In genomic region chr6:136763912-136764311, GRCm38 (mm10) we compare ENCODE assay signal across 14 mouse cellular contexts. TPM values are rescaled to one million over a fixed set of nuclear protein-coding genes. Genes with fewer than 3 reads are reported as not detected.
DNase-seq lines count a peak whose midpoint lies in the region; ATAC-seq and TF ChIP-seq lines count a peak whose summit lies in the region.
"Had no signal": no experiment of that assay in that cellular context is flagged by ENCODE, and none has a peak within 500 bp of the region (broad histone marks: within the 10 kb centered on the region; RNA-seq: fewer than 3 reads in every experiment).

No protein-coding gene starts in this region.

- H3K27ac ChIP-seq in heart, embryonic 16.5 days (ENCODE audit: low read length) = no peak overlapping the region
- peak overlapping the region; percentile 64; the same call in 1 of the 2 replicates for H3K27ac ChIP-seq in lung, embryonic 15.5 days
- H3K27ac ChIP-seq: embryonic facial prominence, embryonic 15.5 days; forebrain, embryonic 13.5 days; intestine, embryonic 15.5 days; liver, embryonic 14.5 days had no signal

- H3K4me1 ChIP-seq in heart, embryonic 16.5 days (ENCODE audit: control insufficient read depth, insufficient read depth, low read length) = peaks cover 7% of the 10 kb centered on the region
- peaks cover 21% of the 10 kb centered on the region for H3K4me1 ChIP-seq in lung, embryonic 15.5 days
- H3K4me1 ChIP-seq in lung, adult 2 months (ENCODE audit: control insufficient read depth, insufficient read depth, low read length) = no peaks in the 10 kb centered on the region
- H3K4me1 ChIP-seq: embryonic facial prominence, embryonic 15.5 days; forebrain, embryonic 13.5 days had no signal

- no peak overlapping the region for H3K4me2 ChIP-seq in heart, embryonic 16.5 days (ENCODE audit: low read depth, low read length)
- no peak overlapping the region for H3K4me2 ChIP-seq in lung, embryonic 15.5 days
- H3K4me2 ChIP-seq: embryonic facial prominence, embryonic 15.5 days; forebrain, embryonic 13.5 days; intestine, embryonic 15.5 days had no signal

- DNase-seq in heart, adult 9 months (ENCODE audit: low spot score in 2 of 2) = no peak
- DNase-seq in lung, adult 2 months = no peak
- DNase-seq in brain, adult 2 months (ENCODE audit: low read depth, low spot score) = peak; percentile 12
- peak; percentile 56 for DNase-seq in lung, postnatal 10 days
- DNase-seq in spleen, adult 18-20 months = no peak
- DNase-seq: adrenal gland, adult 8-10 months; cerebellum, adult 2 months had no signal

- no peak for TF ChIP-seq CTCF in lung, adult 2 months (IDR thresholded peaks at IDR 0.05; ENCODE audit: insufficient read depth, low read length)

- WGBS in heart, embryonic 16.5 days = 6% methylated on average over 1 of the region's 1 CpGs
- WGBS in lung, embryonic 15.5 days = 11% methylated on average over 1 of the region's 1 CpGs
- WGBS in lung, adult 2 months = 5% methylated on average over 1 of the region's 1 CpGs

- H3K9ac ChIP-seq in heart, embryonic 16.5 days (ENCODE audit: low read length) = no peak overlapping the region
- no peak overlapping the region for H3K9ac ChIP-seq in lung, embryonic 15.5 days
- H3K9ac ChIP-seq: embryonic facial prominence, embryonic 15.5 days; forebrain, embryonic 13.5 days; intestine, embryonic 15.5 days; liver, embryonic 14.5 days had no signal

- H3K27me3 ChIP-seq in heart, embryonic 16.5 days (ENCODE audit: control insufficient read depth, insufficient read depth, low read length) = no peaks in the 10 kb centered on the region
- no peaks in the 10 kb centered on the region for H3K27me3 ChIP-seq in lung, embryonic 15.5 days
- H3K27me3 ChIP-seq: embryonic facial prominence, embryonic 15.5 days; forebrain, embryonic 13.5 days; intestine, embryonic 15.5 days had no signal

- peak; percentile 55; the same call in 1 of the 2 replicates for ATAC-seq in heart, embryonic 16.5 days (replicated peaks; ENCODE audit: extremely low read depth, insufficient read depth, low FRiP score)
- peak; percentile 95 for ATAC-seq in lung, embryonic 15.5 days (ENCODE audit: borderline replicate concordance, extremely low read depth, low FRiP score, low TSS enrichment)
- ATAC-seq: CD4-positive, CD25-positive, alpha-beta regulatory T cell, adult 4 months; forebrain, embryonic 13.5 days; intestine, embryonic 15.5 days had no signal

- no peak for TF ChIP-seq POLR2A in lung, adult 2 months (IDR thresholded peaks at IDR 0.05; ENCODE audit: borderline replicate concordance, extremely low read depth, low read depth, low read length)

- no peak overlapping the region for H3K4me3 ChIP-seq in heart, embryonic 16.5 days (ENCODE audit: low read length)
- H3K4me3 ChIP-seq in lung, embryonic 15.5 days = no peak overlapping the region
- no peak overlapping the region for H3K4me3 ChIP-seq in lung, adult 2 months (replicated peaks; ENCODE audit: extremely low read depth, low read depth, low read length)
- H3K4me3 ChIP-seq: embryonic facial prominence, embryonic 15.5 days; forebrain, embryonic 13.5 days; intestine, embryonic 15.5 days had no signal

- peaks cover 6% of the 10 kb centered on the region; the same call in 1 of the 2 replicates for H3K9me3 ChIP-seq in heart, embryonic 16.5 days (replicated peaks; ENCODE audit: control insufficient read depth, low read length)
- H3K9me3 ChIP-seq in lung, embryonic 15.5 days = no peaks in the 10 kb centered on the region
- H3K9me3 ChIP-seq: embryonic facial prominence, embryonic 15.5 days; forebrain, embryonic 13.5 days; intestine, embryonic 15.5 days had no signal

- no peaks in the 10 kb centered on the region for H3K36me3 ChIP-seq in heart, embryonic 16.5 days (ENCODE audit: control insufficient read depth, insufficient read depth)
- no peaks in the 10 kb centered on the region for H3K36me3 ChIP-seq in lung, embryonic 15.5 days
- H3K36me3 ChIP-seq: embryonic facial prominence, embryonic 15.5 days; intestine, embryonic 15.5 days had no signal

RNA-seq across cellular contexts. Expression of gene Gucy2c, which starts 17.7 kb away (rescaled TPM):
- polyA plus RNA-seq in heart, embryonic 16.5 days (2015; fragmentation: Nextera tagmentation; extraction: Ambion mirVana) = 0.05 and 0.11 TPM in 2 replicates
- 0.13 and 0.19 TPM in 2 replicates for polyA plus RNA-seq in lung, embryonic 15.5 days (2015; fragmentation: Nextera tagmentation; extraction: Ambion mirVana)
- polyA plus RNA-seq in lung, adult 2 months (2012; rRNA removed) = 0.04 and 0.27 TPM in 2 replicates
- polyA plus RNA-seq: CD4-positive, CD25-positive, alpha-beta regulatory T cell, adult 4 months had no signal

RNA-seq across cellular contexts. Expression of gene Hist4h4, which starts 40.3 kb away (rescaled TPM):
- 0.16 and 0.20 TPM in 2 replicates for polyA plus RNA-seq in heart, embryonic 16.5 days (2015; fragmentation: Nextera tagmentation; extraction: Ambion mirVana)
- 0.81 and 0.89 TPM in 2 replicates for polyA plus RNA-seq in lung, embryonic 15.5 days (2015; fragmentation: Nextera tagmentation; extraction: Ambion mirVana)
- polyA plus RNA-seq in lung, adult 2 months (2012; rRNA removed) = 0.65 and 1.1 TPM in 2 replicates

RNA-seq across cellular contexts. Expression of gene H2afj, which starts 44.1 kb away (rescaled TPM):
- 79.2 and 90.0 TPM in 2 replicates for polyA plus RNA-seq in heart, embryonic 16.5 days (2015; fragmentation: Nextera tagmentation; extraction: Ambion mirVana)
- polyA plus RNA-seq in lung, embryonic 15.5 days (2015; fragmentation: Nextera tagmentation; extraction: Ambion mirVana) = 121 and 124 TPM in 2 replicates
- 242 and 409 TPM in 2 replicates for polyA plus RNA-seq in lung, adult 2 months (2012; rRNA removed)

Comparison
In these comparisons a context has a peak if more than half of its experiments do, and no peak if none do; other contexts are left out.
1. DNase-seq: peak in brain, adult 2 months (single experiment) and lung, postnatal 10 days (single experiment); none in heart, adult 9 months (0 of 2), lung, adult 2 months (single experiment) and spleen, adult 18-20 months (0 of 2).